Mouse (Mus musculus): ENCODE results near the gene Rarres1. TPM values are rescaled to one million over a fixed set of nuclear protein-coding genes. Genes with fewer than 3 reads are reported as not detected.

The Rarres1 gene
- total RNA-seq (2021), result 1 to 10 TPM; 1.2 to 1.3 TPM
- long read RNA-seq, partial matches to known transcripts, result 0 of 3 reads
- long read RNA-seq, other reads (novel, unspliced or antisense), result 0 of 3 reads

DNA sequence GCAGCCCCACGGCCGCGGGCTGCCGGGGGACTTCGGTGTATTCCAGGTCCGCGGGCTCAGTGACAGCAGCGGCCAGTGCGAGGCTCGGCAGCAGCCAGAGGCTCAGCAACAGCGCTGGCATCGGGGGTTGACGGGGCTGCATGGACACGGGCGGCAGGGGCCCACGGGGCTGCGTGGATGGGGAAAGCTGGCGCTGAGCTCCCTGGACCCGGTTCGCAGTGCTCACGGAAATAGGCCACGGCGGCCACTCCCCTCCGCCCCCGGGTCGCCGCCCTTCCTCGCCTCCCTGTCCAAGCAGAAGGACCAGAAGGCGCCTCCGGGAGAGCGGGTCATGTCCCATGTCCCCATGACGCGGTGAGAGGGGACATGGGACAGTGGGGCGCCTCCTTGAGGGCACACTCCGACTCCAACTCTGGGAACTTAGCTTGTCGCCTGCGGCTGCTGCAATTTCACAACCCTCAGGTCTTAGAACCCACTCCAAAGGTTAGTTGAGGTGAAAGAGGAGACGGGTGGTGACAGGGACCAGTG lies at the start of gene Rarres1:
TSS of gene Rarres1 (minus strand) at position 250 of the 528 bp plus-strand sequence.
- DNase-seq (ENCODE audit: low spot score in 2 of 2), result no peak

DNA sequence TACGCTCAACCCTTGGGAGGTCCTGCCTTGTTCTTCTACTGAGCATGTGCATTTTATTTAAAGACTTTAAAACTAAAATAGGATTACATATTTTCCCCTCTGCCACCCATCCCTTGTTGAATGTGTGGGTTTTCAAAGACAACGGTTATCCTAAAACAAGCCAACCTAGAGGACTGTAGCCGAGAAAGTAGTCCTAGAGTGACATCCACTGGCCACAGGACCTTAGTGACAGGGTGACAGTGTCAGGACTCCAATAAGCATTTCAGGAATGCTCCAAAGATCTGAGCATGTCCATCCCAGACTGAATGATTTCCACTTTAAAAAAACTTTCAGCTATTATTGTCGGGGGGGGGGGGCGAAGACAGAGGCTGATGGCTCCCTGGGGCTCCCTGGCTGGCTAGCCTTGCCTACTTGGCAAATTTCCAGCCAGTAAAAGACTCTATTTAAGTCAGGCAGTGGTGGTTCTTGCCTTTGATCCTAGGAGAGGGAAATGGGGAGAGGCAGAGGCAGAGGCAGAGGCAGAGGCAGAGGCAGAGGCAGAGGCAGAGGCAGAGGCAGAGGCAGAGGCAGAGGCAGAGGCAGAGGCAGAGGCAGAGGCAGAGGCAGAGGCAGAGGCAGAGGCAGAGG lies 49.5 kb upstream of the Rarres1 start:
- peak in 1 of 2 experiments; percentile 26 for DNase-seq (ENCODE audit: low spot score in 2 of 2)

DNA sequence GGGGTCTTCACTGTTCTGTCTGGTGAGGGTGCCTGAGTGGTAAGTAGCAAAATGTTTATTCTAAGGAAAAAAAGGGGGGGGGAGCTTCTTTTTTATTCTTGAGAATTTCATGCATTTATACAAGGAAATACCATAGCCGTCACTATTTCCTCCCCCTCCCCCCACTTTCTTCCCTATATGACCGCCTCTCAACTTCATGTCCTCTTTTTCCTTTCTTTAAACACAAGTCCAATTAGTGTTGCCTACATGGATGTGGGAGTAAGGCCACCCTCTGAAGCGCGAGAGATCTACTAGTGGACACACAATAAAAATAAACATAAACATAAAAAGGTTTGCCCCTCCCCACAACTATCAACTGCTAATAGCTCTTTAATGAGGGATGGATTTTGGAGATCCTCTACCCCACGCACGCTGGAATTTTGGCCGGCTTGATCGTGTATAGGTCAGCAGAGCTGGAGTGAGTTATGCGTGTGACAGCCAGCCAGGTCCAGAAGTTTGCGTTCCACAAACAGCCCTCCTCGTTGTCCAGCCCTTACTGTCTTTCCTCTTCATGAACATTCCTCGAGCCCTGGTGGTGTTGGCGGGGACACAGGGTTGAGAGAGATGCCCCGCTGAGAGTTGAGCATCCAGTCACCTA lies 42.5 kb upstream of the Rarres1 start:
- no peak for DNase-seq (ENCODE audit: low spot score in 2 of 2)

DNA sequence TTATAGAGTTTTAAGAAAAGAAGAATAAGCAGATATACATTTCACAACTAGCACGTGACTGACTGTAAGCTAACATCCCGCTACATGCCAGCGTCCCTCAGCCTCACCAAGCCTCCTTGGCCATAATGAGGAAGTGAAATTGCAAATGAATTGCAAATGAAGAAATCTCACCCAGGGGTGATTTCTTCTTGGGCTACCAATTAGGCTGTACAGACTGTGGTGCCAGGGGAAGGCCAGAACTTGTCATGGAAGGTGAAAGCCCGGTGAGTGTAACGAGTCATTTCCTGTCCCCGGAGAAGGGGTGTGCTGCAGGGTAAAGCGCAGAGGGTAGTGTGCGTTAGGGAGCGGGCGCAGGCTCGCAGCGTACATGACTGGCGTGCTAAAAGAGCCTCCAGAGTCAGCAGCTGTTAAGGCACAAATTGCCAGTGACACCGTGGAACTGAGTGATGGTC lies 41.9 kb upstream of the Rarres1 start:
- no peak for DNase-seq (ENCODE audit: low spot score in 2 of 2)

GRCm38 (mm10) chr3:67555211-67555610 lies 39.9 kb upstream of the Rarres1 start:
- DNase-seq (ENCODE audit: low spot score in 2 of 2), result no peak

DNA sequence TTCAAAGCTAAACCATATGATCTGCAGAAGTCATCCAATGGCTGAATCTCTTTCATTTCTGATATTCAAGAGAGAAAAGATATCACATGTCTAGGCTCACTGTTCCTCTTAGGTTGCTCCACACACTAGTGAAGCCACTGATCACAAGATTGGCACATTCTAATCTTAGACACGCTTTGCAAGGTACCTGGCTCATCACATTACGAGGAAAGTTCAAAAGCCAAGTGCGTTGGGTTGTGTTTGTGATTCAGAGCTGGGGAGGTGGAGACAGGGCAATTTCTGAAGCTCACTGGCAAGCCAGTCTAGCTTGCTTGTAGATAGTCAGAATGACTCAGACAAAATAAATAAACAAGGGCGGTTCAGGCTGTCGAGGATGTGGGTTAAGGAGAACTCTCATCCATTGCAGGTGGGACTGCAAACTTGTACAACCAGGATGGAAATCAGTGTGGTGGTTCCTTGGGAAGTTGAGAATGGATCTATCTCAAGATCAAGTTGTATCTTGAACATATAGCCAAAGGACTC lies 38.7 kb upstream of the Rarres1 start:
- DNase-seq (ENCODE audit: low spot score in 2 of 2), result no peak

DNA sequence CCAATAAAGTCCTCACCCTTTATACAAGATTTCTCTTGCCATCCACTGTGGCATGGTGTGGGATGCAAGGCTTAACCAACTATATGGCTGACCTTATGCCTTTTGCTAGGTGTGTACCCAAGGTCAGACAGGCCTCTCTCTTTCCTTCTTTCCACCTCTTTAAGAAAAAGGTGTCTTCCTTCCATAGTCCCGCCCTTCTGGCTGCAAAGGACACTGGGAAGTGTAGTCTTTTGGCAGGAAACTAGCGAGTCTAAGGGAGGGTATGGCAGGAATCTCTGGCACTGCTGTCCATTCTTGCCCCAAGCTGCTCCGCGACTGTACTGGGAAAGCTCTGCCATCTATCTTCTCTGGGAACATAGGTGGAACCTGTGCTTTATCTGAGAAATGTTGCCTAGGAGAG lies 38.0 kb upstream of the Rarres1 start:
- no peak for DNase-seq (ENCODE audit: low spot score in 2 of 2)

DNA sequence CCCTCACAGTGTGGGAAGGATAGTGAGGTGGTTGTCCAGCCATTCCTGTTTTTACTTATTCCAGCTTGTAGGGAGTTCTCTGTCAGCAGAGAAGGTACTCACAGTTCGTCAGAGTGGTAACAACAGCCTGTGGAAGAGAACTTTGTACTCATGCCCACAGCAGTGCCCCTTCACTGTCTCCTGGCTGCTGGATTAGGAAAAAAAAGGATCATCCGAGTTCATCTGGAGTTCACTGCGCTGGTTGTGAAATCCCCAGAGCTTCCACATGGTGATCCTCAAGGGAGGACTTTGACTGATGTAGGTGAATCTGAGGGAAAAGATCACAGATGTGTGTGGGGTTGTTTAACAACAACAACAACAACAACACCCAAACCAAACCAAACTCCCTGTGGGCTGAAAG lies 35.9 kb upstream of the Rarres1 start:
- DNase-seq (ENCODE audit: low spot score in 2 of 2), result no peak

DNA sequence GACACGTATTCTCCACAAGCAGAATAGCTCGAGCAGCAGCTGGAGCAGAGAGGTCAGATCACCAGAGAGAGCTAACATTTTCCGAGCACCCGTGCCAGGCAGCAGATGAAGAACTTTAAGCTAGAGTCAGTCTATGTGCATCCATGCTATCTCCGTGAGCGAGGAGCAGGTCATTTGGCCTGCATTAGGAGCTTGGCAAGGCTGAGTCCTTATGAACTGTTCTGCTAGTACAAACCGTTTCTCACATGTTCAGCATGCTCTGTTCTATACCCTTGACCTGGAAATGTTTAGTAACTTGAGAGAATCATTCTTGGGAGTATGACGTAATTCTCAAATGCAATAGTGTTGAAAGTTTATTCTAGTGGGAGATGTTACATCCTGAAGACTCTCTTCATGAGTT lies 28.3 kb upstream of the Rarres1 start:
- no peak for DNase-seq (ENCODE audit: low spot score in 2 of 2)

DNA sequence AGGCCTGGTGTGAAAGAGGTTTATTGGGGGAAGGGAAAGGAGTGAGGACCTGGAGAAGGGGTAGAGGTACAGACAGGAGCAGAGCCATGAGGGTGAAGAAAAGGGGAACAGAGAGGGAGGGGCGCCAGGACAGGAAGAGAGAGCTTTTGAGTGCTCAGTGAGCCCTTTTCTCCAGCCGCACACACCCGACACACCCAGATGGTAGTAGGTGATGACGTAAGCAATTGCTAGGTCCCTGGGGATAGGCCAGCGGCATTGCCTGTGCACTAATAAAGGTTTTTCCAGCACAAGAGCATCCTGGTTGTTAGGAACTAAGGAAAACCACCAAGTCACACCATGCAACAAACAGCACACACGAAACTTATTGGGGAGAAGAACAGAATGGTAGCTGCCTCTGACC lies 9.4 kb upstream of the Rarres1 start:
- no peak for DNase-seq (ENCODE audit: low spot score in 2 of 2)

DNA sequence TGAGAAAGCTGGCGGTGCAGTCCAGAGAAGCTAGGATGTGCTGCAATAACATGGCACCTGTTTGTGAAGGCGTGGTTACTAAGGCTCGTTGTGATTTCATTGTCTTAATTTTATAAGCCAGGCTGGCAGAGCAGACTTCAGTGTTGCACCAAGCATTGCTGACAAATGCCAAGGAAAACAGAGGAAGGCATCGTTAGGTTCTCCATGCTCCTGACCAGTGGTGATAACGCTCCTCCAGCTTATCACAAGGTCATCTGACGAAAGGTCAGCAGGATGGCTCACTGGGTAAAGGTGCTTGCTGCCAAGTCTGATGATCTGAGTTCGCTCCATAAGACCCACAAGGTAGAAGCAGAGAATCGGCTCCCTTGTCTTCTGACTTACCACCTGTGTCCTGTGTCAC lies 7.4 kb upstream of the Rarres1 start:
- no peak for DNase-seq (ENCODE audit: low spot score in 2 of 2)

DNA sequence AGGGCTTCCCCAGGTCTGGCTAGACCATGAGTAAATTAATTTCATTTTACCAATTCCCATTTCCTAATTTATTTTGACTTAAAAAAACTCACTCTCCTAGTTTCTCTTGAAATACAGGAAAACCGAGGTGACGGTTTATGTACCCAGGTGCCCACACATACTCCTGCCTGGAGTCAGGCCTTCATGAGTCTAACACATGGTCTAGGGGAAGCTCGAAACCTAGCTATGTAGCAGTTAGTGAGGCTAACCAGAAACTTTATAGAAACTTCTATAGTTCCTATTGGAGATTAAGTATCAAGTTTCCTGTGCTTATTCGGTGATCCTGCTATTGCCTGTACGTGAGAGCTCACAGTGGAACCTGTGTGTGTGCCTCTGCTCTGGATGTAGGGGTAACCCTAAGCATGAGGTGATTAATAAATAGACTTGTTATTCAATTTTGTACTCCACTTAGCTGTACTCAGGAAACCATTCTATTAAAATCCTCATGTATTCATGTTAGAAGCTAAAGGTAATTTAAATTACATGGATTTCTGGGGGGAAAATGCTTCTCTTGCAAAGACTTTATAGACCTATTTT lies 5.3 kb upstream of the Rarres1 start:
- DNase-seq (ENCODE audit: low spot score in 2 of 2), result no peak

DNA sequence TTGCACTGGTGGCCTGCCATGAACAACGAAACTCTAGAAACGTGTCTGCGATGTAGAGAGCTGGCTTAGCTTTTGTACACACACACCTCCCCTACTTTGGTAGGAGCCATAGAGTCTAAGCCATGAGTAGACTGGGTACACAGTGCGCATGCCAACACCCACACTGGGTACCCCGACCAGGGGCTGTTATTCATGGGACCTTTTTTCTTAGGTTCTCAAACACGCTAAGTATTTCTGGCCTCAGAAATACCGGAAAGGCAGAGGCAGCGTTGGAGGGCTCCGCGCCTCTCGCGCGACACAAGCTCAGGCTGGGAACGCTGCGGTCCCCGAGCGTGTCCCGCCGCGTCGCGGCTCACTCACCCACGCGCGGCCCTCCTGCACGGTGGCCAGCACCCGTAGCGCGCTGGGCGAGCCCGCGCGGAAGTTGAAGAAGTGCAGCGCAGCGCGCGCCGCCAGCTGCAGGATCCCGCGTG lies 486 bp downstream of the Rarres1 start:
- DNase-seq (ENCODE audit: low spot score in 2 of 2), result peak in 1 of 2 experiments; percentile 16

DNA sequence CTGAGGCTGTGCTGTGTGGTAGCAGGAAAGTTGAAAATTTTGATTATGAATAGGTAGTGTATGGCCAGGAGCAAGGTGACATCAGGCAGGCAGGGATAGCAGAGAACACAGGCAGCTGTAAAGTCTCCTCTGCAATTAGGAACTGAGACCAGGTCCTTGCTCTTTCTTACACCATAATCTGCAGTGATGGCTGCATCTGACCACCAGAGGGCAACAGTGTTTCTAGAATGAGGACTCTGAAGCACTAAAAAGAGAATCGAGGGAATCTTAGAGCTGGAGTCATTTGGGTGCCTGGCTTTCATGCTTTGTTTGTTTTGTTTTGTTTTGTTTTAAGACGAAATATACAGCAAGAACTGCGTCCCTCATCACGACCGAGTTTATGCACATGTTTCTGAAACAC lies 2.5 kb downstream of the Rarres1 start:
- peak; percentile 46 to 92 for DNase-seq (ENCODE audit: low spot score in 2 of 2)

- DNase-seq (ENCODE audit: low spot score in 2 of 2), result no peak
Measured at GRCm38 (mm10) chr3:67508216-67508892, 7.0 kb downstream of the Rarres1 start.

- no peak for DNase-seq (ENCODE audit: low spot score in 2 of 2)
Measured at GRCm38 (mm10) chr3:67505286-67505685, 10.0 kb downstream of the Rarres1 start.

- no peak for DNase-seq (ENCODE audit: low spot score in 2 of 2)
Measured at GRCm38 (mm10) chr3:67503878-67504277, 11.4 kb downstream of the Rarres1 start.

DNA sequence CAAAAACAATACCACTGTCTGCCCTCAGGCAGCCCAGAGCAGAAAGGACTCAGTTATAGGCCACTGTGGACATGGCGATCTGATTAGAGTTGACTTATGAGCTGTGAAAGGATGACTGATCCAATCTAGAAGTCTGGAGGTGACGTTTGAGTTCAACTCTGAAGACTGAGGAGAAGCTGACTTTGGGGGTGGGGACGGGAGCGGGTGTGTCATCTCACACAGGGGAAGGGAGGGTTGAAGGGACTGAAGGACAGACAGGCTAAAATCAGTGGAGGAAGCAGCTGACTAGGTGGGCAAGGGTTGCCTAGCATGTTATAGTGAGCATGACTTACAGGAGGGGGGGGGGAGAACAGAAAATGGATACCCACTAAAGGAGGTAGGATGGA lies 15.9 kb downstream of the Rarres1 start:
- DNase-seq (ENCODE audit: low spot score in 2 of 2), result no peak

DNA sequence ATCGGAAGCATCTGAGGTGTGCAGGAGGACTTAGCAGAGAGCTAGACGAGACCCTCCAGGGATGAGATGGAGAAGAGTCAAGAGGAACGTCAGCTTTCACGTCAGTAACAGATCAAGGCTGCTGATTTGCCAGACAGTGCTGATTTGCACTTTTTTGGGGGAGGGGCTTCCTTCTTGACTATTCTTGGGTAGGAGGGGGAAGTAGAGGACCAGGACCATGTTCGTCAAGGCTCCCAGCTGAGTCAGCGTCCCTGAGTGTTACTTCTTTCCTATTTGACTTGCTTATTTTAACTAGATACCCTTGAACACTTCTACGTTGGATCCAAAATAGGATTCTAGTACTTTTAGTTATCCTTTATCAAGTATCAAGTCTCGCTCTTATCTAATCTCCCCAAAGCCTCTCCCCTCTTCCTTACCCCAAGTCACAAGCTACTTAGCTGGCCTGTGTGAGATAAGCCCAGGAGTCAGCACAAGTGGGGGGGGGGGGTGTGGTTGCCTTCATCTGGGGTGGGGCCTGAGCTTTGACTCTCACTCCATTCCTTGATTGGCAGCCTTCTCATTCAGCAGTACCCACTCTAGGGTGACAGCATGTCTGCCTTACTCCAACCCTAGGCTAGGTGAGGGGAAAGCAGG lies 16.4 kb downstream of the Rarres1 start:
- no peak for DNase-seq (ENCODE audit: low spot score in 2 of 2)

DNA sequence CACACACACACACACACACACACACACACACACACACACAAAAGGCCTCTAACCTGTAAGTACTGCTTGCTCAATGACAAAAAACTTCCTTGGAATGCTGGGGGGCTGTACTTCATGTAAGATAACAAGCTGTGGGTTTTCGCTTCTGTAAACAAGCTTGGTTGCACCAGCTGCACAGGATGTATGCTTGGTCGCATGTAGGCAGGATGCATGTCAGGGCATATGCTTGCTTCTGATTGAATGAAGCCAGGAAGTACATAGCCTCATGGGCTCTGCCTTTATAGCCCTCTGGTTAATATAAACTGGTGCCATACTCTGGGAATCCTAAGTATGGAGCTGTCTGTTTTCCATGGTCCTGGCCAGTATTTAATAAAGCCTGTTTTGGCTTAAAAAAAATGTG lies 17.3 kb downstream of the Rarres1 start:
- DNase-seq (ENCODE audit: low spot score in 2 of 2), result no peak

DNA sequence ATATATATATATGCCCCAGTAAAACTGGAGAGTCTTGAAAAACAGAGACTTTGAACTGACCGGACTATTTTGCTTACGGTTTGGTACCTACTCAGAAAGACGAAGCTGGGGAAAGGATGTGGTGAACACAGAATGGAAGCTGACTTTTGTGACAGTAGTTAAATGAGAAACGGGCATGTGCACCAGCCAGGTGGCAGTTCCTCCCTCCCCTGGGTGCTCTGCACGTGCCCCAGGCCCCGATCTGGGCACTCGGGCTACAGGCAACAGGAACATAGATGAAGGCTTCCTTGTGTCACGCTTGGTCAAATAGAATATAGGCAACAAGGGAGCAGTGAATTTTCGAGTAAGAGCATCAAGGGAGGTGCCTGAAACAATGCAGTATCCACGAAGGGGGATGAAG lies 19.0 kb downstream of the Rarres1 start:
- DNase-seq (ENCODE audit: low spot score in 2 of 2), result no peak
